Mouse (Mus musculus): ENCODE data around the gene Prss12. TPM values are rescaled to one million over a fixed set of nuclear protein-coding genes. Genes with fewer than 3 reads are reported as not detected.
"Not testable (repeated sequence)": the region's sequence is repeated elsewhere in the genome, so short reads cannot be mapped to it uniquely, and the experiment has no call there.

The Prss12 gene
- polyA plus RNA-seq, 1 experiment, result 15.2 TPM

DNA sequence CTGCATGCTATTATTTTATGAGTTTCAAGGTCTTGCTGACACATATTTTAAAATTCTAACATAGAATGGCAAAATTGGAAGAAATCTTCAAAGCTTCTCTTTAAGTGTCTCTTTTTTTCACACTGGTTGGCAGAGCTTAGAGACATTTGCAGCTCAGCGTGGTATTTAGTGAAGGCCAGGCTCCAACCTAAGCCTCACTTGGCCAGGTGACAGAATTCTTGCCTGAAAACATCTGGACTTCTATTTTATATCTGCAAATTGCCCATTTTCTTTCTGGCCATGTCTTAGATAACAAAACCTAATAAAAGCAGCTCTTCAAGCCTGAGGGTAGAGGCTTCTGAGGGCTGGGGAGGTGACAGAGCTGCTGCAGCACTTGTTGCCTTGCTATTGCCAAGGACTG, 13.7 kb downstream of the Prss12 start:
- H3K4me1 ChIP-seq (ENCODE audit: control insufficient read depth, insufficient read depth, low read length), result no peaks in the 10 kb centered on the region
- H3K27ac ChIP-seq (ENCODE audit: insufficient read depth, low read length), result no peak overlapping the region
- TF ChIP-seq POLR2A (IDR thresholded peaks at IDR 0.05; ENCODE audit: extremely low read depth, insufficient read depth, low read length), result no peak
- no peak for TF ChIP-seq CTCF (IDR thresholded peaks at IDR 0.05; ENCODE audit: extremely low read depth, insufficient read depth, low read length)
- H3K4me3 ChIP-seq (ENCODE audit: insufficient read depth, low read length), result no peak overlapping the region

DNA sequence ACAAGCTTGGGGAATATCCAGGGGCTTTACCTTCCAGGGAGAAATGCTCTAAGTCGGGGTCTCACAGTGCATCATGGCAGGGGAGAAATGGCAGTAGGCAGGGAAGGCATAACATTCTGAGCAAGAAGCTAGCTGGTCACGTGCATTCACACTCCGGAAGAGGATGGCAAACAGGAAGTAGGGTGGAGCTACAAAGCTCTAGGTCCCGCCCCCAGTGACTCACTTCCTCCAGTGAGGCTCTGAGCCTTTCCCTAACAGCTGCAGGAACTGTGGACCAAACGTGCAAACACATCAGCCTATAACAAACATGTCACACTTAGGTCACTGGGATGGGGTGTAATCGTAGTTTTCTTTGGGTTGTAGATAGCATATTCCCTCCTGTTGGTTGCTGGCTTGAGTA, 15.6 kb downstream of the Prss12 start:
- no peak overlapping the region for H3K27ac ChIP-seq (ENCODE audit: insufficient read depth, low read length)
- TF ChIP-seq CTCF (IDR thresholded peaks at IDR 0.05; ENCODE audit: extremely low read depth, insufficient read depth, low read length), result no peak
- no peak for TF ChIP-seq POLR2A (IDR thresholded peaks at IDR 0.05; ENCODE audit: extremely low read depth, insufficient read depth, low read length)
- H3K4me1 ChIP-seq (ENCODE audit: control insufficient read depth, insufficient read depth, low read length), result no peaks in the 10 kb centered on the region
- no peak overlapping the region for H3K4me3 ChIP-seq (ENCODE audit: insufficient read depth, low read length)

DNA sequence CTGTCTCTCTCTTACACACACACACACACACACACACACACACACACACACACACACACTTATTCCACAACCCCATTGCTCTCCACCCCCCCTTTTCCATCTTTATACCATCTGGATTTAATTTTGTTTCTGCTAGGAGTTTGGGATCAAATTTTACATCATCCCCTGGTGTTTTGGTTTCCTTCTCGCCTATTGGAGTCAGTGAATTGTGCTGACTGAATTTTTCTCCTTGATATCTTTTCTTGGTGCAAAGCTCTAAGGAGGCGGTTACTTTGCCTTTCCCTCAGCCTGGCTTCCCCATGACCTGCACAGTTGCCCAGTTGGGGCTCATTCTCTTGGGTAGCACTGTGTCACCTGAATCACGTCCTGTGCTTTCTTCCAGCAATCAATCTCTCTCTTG, 30.1 kb downstream of the Prss12 start:
- TF ChIP-seq CTCF (IDR thresholded peaks at IDR 0.05; ENCODE audit: extremely low read depth, insufficient read depth, low read length), result no peak
- Histone ChIP-seq H3K4me3 (ENCODE audit: insufficient read depth, low read length) (no peak overlapping the region), H3K27ac (ENCODE audit: insufficient read depth, low read length) (no peak overlapping the region), H3K4me1 (ENCODE audit: control insufficient read depth, insufficient read depth, low read length) (no peaks in the 10 kb centered on the region)

DNA sequence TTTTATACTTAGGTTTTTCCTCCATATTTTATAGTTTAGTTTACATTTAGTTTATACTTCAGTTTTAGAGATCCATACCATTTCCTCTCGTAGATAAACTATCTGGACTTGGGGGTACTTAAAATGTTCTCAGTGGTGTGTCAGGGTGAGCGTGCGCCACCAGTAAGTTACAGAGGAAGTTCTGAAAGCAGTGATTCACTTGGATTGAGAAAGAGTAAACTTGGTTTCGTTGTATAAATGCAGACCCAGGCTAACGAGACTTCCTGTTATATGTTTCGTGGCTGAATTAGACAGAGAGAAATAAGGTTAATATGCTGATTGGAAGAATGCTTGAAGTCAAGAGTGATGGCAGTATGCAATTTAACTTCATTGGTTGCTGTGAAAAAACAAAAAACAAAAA, 34.6 kb downstream of the Prss12 start:
- H3K4me1 ChIP-seq (ENCODE audit: control insufficient read depth, insufficient read depth, low read length), result no peaks in the 10 kb centered on the region
- H3K27ac ChIP-seq (ENCODE audit: insufficient read depth, low read length), result no peak overlapping the region
- H3K4me3 ChIP-seq (ENCODE audit: insufficient read depth, low read length), result no peak overlapping the region
- TF ChIP-seq POLR2A (IDR thresholded peaks at IDR 0.05; ENCODE audit: extremely low read depth, insufficient read depth, low read length), result no peak
- no peak for TF ChIP-seq CTCF (IDR thresholded peaks at IDR 0.05; ENCODE audit: extremely low read depth, insufficient read depth, low read length)

DNA sequence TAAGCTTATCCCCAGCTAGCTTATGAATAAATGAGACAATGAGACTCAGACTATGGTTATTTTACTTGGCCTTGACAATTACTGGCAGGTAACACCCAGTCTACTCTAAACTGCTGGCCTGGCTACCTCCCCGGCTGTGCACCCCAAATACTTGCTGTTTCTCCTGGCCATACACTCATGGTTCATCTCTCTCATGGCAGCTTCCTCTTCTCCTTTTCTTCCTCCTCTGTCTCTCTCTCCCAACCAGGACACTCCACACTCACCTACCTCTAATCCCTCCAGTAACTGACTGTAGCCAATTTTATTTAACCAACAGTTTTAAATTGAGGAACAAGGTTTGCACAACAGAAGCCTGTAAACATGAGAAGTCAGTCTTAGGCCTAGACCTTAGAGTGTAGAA, 45.1 kb downstream of the Prss12 start:
- no peak overlapping the region for H3K4me3 ChIP-seq (ENCODE audit: insufficient read depth, low read length)
- H3K4me1 ChIP-seq (ENCODE audit: control insufficient read depth, insufficient read depth, low read length), result no peaks in the 10 kb centered on the region
- no peak for TF ChIP-seq POLR2A (IDR thresholded peaks at IDR 0.05; ENCODE audit: extremely low read depth, insufficient read depth, low read length)
- no peak for TF ChIP-seq CTCF (IDR thresholded peaks at IDR 0.05; ENCODE audit: extremely low read depth, insufficient read depth, low read length)
- no peak overlapping the region for H3K27ac ChIP-seq (ENCODE audit: insufficient read depth, low read length)

DNA sequence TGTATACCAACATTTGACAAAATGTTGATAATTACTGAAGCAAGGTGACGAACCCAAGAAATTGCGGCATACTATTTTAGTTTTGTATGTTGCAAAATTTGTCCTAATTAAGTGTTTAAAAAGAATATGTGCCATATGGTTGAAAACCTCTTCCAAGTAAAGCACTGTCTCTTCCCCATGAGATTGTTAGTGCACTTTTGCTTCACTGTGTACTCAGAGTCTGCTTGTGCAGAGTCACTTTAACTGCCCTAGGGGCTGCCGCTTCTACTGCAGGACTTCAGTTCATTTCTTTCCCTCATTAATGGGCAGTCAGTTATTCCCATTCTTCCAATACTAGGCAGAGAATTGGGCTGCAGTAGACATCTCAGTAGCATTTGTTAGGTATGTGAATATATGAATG, 46.5 kb downstream of the Prss12 start:
- Histone ChIP-seq H3K4me3 (ENCODE audit: insufficient read depth, low read length) (no peak overlapping the region), H3K27ac (ENCODE audit: insufficient read depth, low read length) (no peak overlapping the region), H3K4me1 (ENCODE audit: control insufficient read depth, insufficient read depth, low read length) (no peaks in the 10 kb centered on the region)
- no peak for TF ChIP-seq POLR2A (IDR thresholded peaks at IDR 0.05; ENCODE audit: extremely low read depth, insufficient read depth, low read length)
- no peak for TF ChIP-seq CTCF (IDR thresholded peaks at IDR 0.05; ENCODE audit: extremely low read depth, insufficient read depth, low read length)

DNA sequence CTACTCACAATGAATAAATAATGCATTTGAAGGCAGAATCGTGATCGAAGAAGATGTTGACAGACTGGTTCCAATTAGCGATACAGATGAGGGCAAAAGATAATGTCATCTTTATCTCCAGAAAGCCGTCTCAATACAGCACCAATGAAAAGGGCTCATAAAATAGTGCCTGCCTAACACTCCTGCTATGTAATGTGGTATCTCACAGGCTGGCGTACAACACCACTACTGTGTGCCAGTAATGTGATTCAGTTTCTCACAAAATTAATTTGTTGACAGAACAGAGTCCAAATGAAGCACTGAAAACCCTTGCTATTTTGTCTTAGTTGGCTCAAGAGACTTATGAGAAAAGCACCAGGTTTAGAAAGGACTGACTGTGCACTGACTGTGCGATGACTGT, 48.4 kb downstream of the Prss12 start:
- H3K4me3 ChIP-seq (ENCODE audit: insufficient read depth, low read length), result no peak overlapping the region
- no peak overlapping the region for H3K27ac ChIP-seq (ENCODE audit: insufficient read depth, low read length)
- TF ChIP-seq POLR2A (IDR thresholded peaks at IDR 0.05; ENCODE audit: extremely low read depth, insufficient read depth, low read length) (no peak), CTCF (IDR thresholded peaks at IDR 0.05; ENCODE audit: extremely low read depth, insufficient read depth, low read length) (no peak)
- H3K4me1 ChIP-seq (ENCODE audit: control insufficient read depth, insufficient read depth, low read length), result peaks cover 1% of the 10 kb centered on the region; the same call in 1 of the 2 replicates

DNA sequence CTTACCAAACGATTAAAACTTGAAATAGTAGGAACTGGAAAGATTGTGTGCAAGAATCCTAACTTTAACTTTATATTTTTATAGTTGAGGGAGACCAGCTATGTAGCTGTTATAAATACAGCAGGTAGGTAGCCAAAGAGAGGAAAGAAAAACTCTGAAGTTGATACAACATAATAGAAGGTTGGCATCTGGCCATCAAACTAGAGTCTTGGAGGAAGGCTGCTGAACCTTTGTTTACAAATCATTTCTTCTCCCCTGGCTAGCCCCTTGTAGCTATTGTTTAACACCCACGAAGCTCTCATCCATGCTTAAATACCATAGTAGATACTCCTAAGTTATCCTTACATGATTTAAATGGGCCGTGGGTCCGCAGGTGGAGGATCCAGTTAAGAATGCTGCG, 52.1 kb downstream of the Prss12 start:
- TF ChIP-seq CTCF (IDR thresholded peaks at IDR 0.05; ENCODE audit: extremely low read depth, insufficient read depth, low read length) (no peak), POLR2A (IDR thresholded peaks at IDR 0.05; ENCODE audit: extremely low read depth, insufficient read depth, low read length) (no peak)
- H3K27ac ChIP-seq (ENCODE audit: insufficient read depth, low read length), result no peak overlapping the region
- H3K4me1 ChIP-seq (ENCODE audit: control insufficient read depth, insufficient read depth, low read length), result peaks cover 1% of the 10 kb centered on the region; the same call in 1 of the 2 replicates
- H3K4me3 ChIP-seq (ENCODE audit: insufficient read depth, low read length), result no peak overlapping the region

DNA sequence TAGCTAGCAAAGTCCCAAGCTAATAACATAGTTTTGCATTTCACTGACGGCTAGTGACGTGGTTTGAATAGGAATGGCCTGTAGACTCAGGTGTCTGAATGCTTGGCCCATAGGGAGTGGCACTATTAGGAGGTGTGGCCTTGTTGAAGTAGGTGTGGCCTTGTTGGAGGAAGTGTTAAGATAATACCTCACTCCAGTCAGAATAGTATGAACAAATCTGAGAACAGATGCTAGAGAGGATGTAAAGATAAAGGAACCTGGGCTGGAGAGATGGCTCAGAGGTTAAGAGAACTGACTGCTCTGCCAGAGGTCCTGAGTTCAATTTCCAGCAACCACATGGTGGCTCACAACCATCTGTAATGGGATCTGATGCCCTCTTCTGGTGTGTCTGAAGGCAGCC, 55.1 kb downstream of the Prss12 start:
- not testable (repeated sequence) for H3K4me1 ChIP-seq (ENCODE audit: control insufficient read depth, insufficient read depth, low read length); H3K4me3 ChIP-seq (ENCODE audit: insufficient read depth, low read length); H3K27ac ChIP-seq (ENCODE audit: insufficient read depth, low read length)

DNA sequence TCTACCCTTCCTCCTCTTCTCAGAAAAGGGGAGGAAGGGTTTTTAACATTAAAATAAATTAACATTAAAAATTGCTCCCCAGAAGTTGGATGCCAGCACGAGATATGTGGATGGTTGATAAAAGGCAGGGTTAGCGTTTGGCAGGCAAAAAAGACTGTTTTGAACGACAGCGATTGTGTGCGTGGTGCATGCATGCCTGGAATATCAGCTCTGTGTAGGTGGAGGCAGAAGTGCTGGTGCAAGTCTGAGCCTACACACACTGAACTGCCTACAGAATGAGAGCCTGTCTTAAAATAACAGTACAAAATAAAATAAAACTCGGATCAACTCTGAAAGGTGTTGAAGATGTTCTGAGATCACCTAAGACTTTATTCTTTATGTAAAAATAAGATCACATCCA, 57.2 kb downstream of the Prss12 start:
- no peak overlapping the region for H3K27ac ChIP-seq (ENCODE audit: insufficient read depth, low read length)
- TF ChIP-seq CTCF (IDR thresholded peaks at IDR 0.05; ENCODE audit: extremely low read depth, insufficient read depth, low read length) (no peak), POLR2A (IDR thresholded peaks at IDR 0.05; ENCODE audit: extremely low read depth, insufficient read depth, low read length) (0 out of 2 replicates have a peak, but pooled peaks have one; percentile 25)
- H3K4me1 ChIP-seq (ENCODE audit: control insufficient read depth, insufficient read depth, low read length), result peaks cover 9% of the 10 kb centered on the region
- H3K4me3 ChIP-seq (ENCODE audit: insufficient read depth, low read length), result no peak overlapping the region

DNA sequence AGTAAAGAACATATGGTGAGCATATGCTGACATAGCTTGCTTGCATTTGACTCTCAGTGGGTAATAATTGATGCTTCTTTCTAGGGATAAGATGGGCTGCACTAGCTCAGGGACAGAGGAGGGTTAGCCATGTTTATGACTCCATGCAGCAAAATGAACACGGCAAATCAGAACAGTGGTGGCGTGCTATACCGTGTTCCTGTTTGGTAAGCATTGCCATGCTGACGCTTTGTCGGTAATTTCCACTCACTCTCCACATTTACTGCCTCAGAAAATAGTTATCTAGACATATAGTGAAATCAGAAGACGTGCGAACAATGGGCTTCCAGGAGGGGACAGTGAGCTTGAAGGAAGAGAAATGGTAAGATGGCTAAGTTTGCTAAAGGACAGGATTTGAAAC, 58.1 kb downstream of the Prss12 start:
- TF ChIP-seq POLR2A (IDR thresholded peaks at IDR 0.05; ENCODE audit: extremely low read depth, insufficient read depth, low read length) (no peak), CTCF (IDR thresholded peaks at IDR 0.05; ENCODE audit: extremely low read depth, insufficient read depth, low read length) (no peak)

More for the DNA sequence above, 58.1 kb downstream of the Prss12 start:
- H3K4me1 ChIP-seq (ENCODE audit: control insufficient read depth, insufficient read depth, low read length), result peaks cover 8% of the 10 kb centered on the region
- no peak overlapping the region for H3K27ac ChIP-seq (ENCODE audit: insufficient read depth, low read length)
- H3K4me3 ChIP-seq (ENCODE audit: insufficient read depth, low read length), result no peak overlapping the region

Data from cortical plate, adult 2 months (tissue).